ENCODE assay signal across 18 mouse cellular contexts in the genomic region with DNA sequence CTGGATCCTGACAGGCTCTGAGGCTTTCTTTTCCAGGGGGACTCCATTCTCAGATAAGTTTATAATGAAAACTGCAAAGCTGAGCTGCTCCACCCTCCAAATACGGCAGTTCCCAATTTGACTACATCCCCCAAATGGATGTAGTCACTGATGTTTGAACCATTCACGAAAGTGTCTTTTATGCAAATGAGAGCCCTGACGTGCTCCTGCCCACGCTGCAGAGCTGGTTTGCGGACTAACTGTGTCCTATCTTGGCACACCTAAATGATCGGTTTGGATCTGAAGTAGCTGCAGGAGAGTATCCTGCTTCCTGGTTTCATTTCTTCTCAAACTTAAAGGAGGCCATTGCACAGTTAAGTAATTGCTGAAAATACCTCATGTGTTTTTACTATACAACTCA. TPM values are rescaled to one million over a fixed set of nuclear protein-coding genes. Genes with fewer than 3 reads are reported as not detected.
DNase-seq lines count a peak whose midpoint lies in the region; ATAC-seq and TF ChIP-seq lines count a peak whose summit lies in the region.
"Had no signal": no experiment of that assay in that cellular context is flagged by ENCODE, and none has a peak within 500 bp of the region (broad histone marks: within the 10 kb centered on the region; RNA-seq: fewer than 3 reads in every experiment).

No protein-coding gene starts in this region.

- intact Hi-C loops in gastrocnemius, adult 2 months (cut with DNase I), result no loop called here

- H3K4me3 ChIP-seq in gastrocnemius, adult 2 months, result peak overlapping the region; percentile 23
- no peak overlapping the region for H3K4me3 ChIP-seq in liver, postnatal 0 days (ENCODE audit: low read depth, low read length)
- no peak overlapping the region for H3K4me3 ChIP-seq in liver, embryonic 12.5 days
- peak overlapping the region; percentile 23; the same call in 1 of the 2 replicates for H3K4me3 ChIP-seq in bone marrow macrophage, adult 2 months (ENCODE audit: insufficient read depth, low read length)
- no peak overlapping the region for H3K4me3 ChIP-seq in small intestine, adult 2 months (ENCODE audit: low read depth, low read length)
- H3K4me3 ChIP-seq: forebrain, embryonic 13.5 days; limb, embryonic 13.5 days; liver, embryonic 15.5 days had no signal

- TF ChIP-seq EP300 in liver, postnatal 0 days (IDR thresholded peaks at IDR 0.05; ENCODE audit: low read depth), result no peak

- peak overlapping the region; percentile 48 for H3K27ac ChIP-seq in gastrocnemius, adult 2 months
- peak overlapping the region; percentile 16; the same call in 1 of the 2 replicates for H3K27ac ChIP-seq in liver, postnatal 0 days (ENCODE audit: low read depth)
- H3K27ac ChIP-seq in liver, embryonic 12.5 days, result no peak overlapping the region
- no peak overlapping the region for H3K27ac ChIP-seq in bone marrow macrophage, adult 2 months (ENCODE audit: insufficient read depth, low read depth, low read length)
- H3K27ac ChIP-seq in small intestine, adult 2 months (ENCODE audit: insufficient read depth, low read depth, low read length), result peak overlapping the region; percentile 4; the same call in 1 of the 2 replicates
- H3K27ac ChIP-seq: forebrain, embryonic 13.5 days; hindbrain, embryonic 14.5 days; limb, embryonic 13.5 days; liver, embryonic 15.5 days had no signal

- no peak for TF ChIP-seq CTCF in gastrocnemius, adult 2 months (IDR thresholded peaks at IDR 0.05)
- no peak for TF ChIP-seq CTCF in liver, postnatal 0 days (IDR thresholded peaks at IDR 0.05; ENCODE audit: low read depth)
- TF ChIP-seq CTCF in bone marrow macrophage, adult 2 months (IDR thresholded peaks at IDR 0.05; ENCODE audit: low read depth, low read length), result no peak
- TF ChIP-seq CTCF in small intestine, adult 2 months (IDR thresholded peaks at IDR 0.05; ENCODE audit: extremely low read depth, insufficient read length, insufficient replicate concordance, low read depth, low read length), result no peak

- H3K27me3 ChIP-seq in liver, postnatal 0 days (ENCODE audit: insufficient read depth, low read length), result no peaks in the 10 kb centered on the region
- H3K27me3 ChIP-seq in liver, embryonic 12.5 days (replicated peaks), result peaks cover 4% of the 10 kb centered on the region
- H3K27me3 ChIP-seq in small intestine, adult 2 months (ENCODE audit: control insufficient read depth, insufficient read depth, low read length), result no peaks in the 10 kb centered on the region
- H3K27me3 ChIP-seq: forebrain, embryonic 13.5 days; limb, embryonic 13.5 days had no signal

- H3K9me3 ChIP-seq in liver, postnatal 0 days (ENCODE audit: low read length), result no peaks in the 10 kb centered on the region
- H3K9me3 ChIP-seq in liver, embryonic 12.5 days (replicated peaks), result no peaks in the 10 kb centered on the region
- H3K9me3 ChIP-seq: forebrain, embryonic 13.5 days; limb, embryonic 13.5 days; liver, embryonic 15.5 days had no signal

- H3K4me1 ChIP-seq in liver, postnatal 0 days (ENCODE audit: insufficient read depth), result peaks cover 12% of the 10 kb centered on the region; the same call in 1 of the 2 replicates
- H3K4me1 ChIP-seq in liver, embryonic 12.5 days, result peaks cover 10% of the 10 kb centered on the region
- H3K4me1 ChIP-seq in bone marrow macrophage, adult 2 months (ENCODE audit: control insufficient read depth, insufficient read depth, low read length), result peaks cover 4% of the 10 kb centered on the region
- peaks cover 12% of the 10 kb centered on the region for H3K4me1 ChIP-seq in small intestine, adult 2 months (ENCODE audit: control insufficient read depth, insufficient read depth, insufficient read length, low read length)

- 0 out of 2 replicates have a peak overlapping the region, but pooled peaks have one; percentile 2 for H3K9ac ChIP-seq in liver, postnatal 0 days (replicated peaks)
- no peak overlapping the region for H3K9ac ChIP-seq in liver, embryonic 12.5 days
- H3K9ac ChIP-seq: forebrain, embryonic 13.5 days; hindbrain, embryonic 14.5 days; limb, embryonic 13.5 days; liver, embryonic 15.5 days had no signal

- TF ChIP-seq POLR2A in bone marrow macrophage, adult 2 months (IDR thresholded peaks at IDR 0.05; ENCODE audit: borderline replicate concordance, low read depth, low read length), result no peak
- no peak for TF ChIP-seq POLR2A in small intestine, adult 2 months (IDR thresholded peaks at IDR 0.05; ENCODE audit: low read depth, low read length)

- ATAC-seq in liver, postnatal 0 days, result no peak
- no peak for ATAC-seq in liver, embryonic 12.5 days
- ATAC-seq: forebrain, embryonic 13.5 days had no signal

- 0 out of 2 replicates have a peak overlapping the region, but pooled peaks have one; percentile 22 for H3K4me2 ChIP-seq in liver, postnatal 0 days (ENCODE audit: low read depth, low read length)
- H3K4me2 ChIP-seq in liver, embryonic 12.5 days, result no peak overlapping the region
- H3K4me2 ChIP-seq: forebrain, embryonic 13.5 days; hindbrain, embryonic 14.5 days; limb, embryonic 13.5 days; liver, embryonic 15.5 days had no signal

- WGBS in liver, postnatal 0 days (ENCODE audit: insufficient replicate concordance), result 47% methylated on average over 6 of the region's 6 CpGs
- 56% methylated on average over 6 of the region's 6 CpGs for WGBS in liver, embryonic 12.5 days (ENCODE audit: insufficient replicate concordance)
- WGBS in small intestine, adult 2 months, result 9% methylated on average over 6 of the region's 6 CpGs

- H3K36me3 ChIP-seq in liver, postnatal 0 days (replicated peaks; ENCODE audit: insufficient read depth, low read length), result no peaks in the 10 kb centered on the region
- peaks cover 4% of the 10 kb centered on the region; the same call in 1 of the 2 replicates for H3K36me3 ChIP-seq in liver, embryonic 12.5 days
- H3K36me3 ChIP-seq in small intestine, adult 2 months (ENCODE audit: control insufficient read depth, insufficient read depth, low read length), result 0 out of 2 replicates have a peak, but pooled peaks cover 2% of the 10 kb centered on the region
- H3K36me3 ChIP-seq: liver, embryonic 15.5 days had no signal

- no peak for DNase-seq in gastrocnemius, adult 2 months
- no peak for DNase-seq in gastrocnemius, postnatal 25 days
- no peak for DNase-seq in liver, postnatal 0 days
- DNase-seq in cerebellum, postnatal 14 days, result no peak
- no peak for DNase-seq in adrenal gland, postnatal 25 days
- DNase-seq: cerebellum, adult 8-10 months; heart, adult 11 months; kidney, adult 11 months; kidney, postnatal 10 days; lung, postnatal 4 days; midbrain, embryonic 14.5 days had no signal

RNA-seq across cellular contexts. Expression of gene Smad1, which starts 6.7 kb away (rescaled TPM):
- total RNA-seq in gastrocnemius, adult 2 months (2021), result 1 to 10 TPM; 8.9 to 9.5 TPM
- 10 to 100 TPM in 1 of 2 experiments, 1 to 10 TPM in 1; 9.4 to 11.3 TPM for total RNA-seq in gastrocnemius, postnatal 25 days (2021)
- 8.0 and 9.6 TPM in 2 replicates for polyA plus RNA-seq in liver, postnatal 0 days (2015; fragmentation: Nextera tagmentation; extraction: Ambion mirVana)
- polyA plus RNA-seq in liver, embryonic 12.5 days (2016; fragmentation: Nextera tagmentation; extraction: Ambion mirVana), result 9.5 and 9.6 TPM in 2 replicates
- polyA plus RNA-seq in bone marrow macrophage, adult 2 months (2012; ENCODE audit: insufficient read depth, insufficient read length, missing spikeins), result 25.5 and 26.0 TPM in 2 replicates
- polyA plus RNA-seq in small intestine, adult 2 months (2012; rRNA removed), result 27.3 and 54.1 TPM in 2 replicates
- 29.8 and 30.5 TPM in 2 replicates for total RNA-seq in adrenal gland, postnatal 25 days (2021)

Comparison
In these comparisons a context has a peak if more than half of its experiments do, and no peak if none do; other contexts are left out.
1. H3K27ac ChIP-seq: peak in gastrocnemius, adult 2 months (single experiment), liver, postnatal 0 days (single experiment) and small intestine, adult 2 months (single experiment); none in liver, embryonic 12.5 days (single experiment) and bone marrow macrophage, adult 2 months (single experiment).
2. H3K4me3 ChIP-seq: peak in gastrocnemius, adult 2 months (single experiment) and bone marrow macrophage, adult 2 months (single experiment); none in liver, postnatal 0 days (single experiment), liver, embryonic 12.5 days (single experiment) and small intestine, adult 2 months (single experiment).